Comparison of ENCODE assay signal across 25 mouse cellular contexts in genomic region chr15:101699192-101699591, GRCm38 (mm10). TPM values are rescaled to one million over a fixed set of nuclear protein-coding genes. Genes with fewer than 3 reads are reported as not detected.
"Had no signal": no experiment of that assay in that cellular context is flagged by ENCODE, and none has a peak within 500 bp of the region (broad histone marks: within the 10 kb centered on the region; RNA-seq: fewer than 3 reads in every experiment).

No protein-coding gene starts in this region.

- H3K9me3 ChIP-seq: liver, embryonic 15.5 days; lung, embryonic 15.5 days; megakaryocyte, embryonic 14.5 days; midbrain, embryonic 13.5 days; midbrain, embryonic 15.5 days; neural tube, embryonic 12.5 days; stomach, embryonic 15.5 days had no signal

- H3K4me1 ChIP-seq: liver, embryonic 15.5 days; lung, embryonic 15.5 days; megakaryocyte, embryonic 14.5 days; midbrain, embryonic 13.5 days; midbrain, embryonic 15.5 days; neural tube, embryonic 12.5 days; stomach, embryonic 15.5 days had no signal

- H3K9ac ChIP-seq: liver, embryonic 15.5 days; liver, postnatal 0 days; lung, embryonic 15.5 days; midbrain, embryonic 13.5 days; midbrain, embryonic 15.5 days; neural tube, embryonic 12.5 days; stomach, embryonic 15.5 days had no signal

- H3K27me3 ChIP-seq: lung, embryonic 15.5 days; midbrain, embryonic 13.5 days; midbrain, embryonic 15.5 days; neural tube, embryonic 12.5 days; stomach, embryonic 15.5 days had no signal

- H3K4me2 ChIP-seq: liver, embryonic 15.5 days; lung, embryonic 15.5 days; midbrain, embryonic 11.5 days; midbrain, embryonic 13.5 days; midbrain, embryonic 15.5 days; neural tube, embryonic 12.5 days; stomach, embryonic 15.5 days had no signal

- H3K36me3 ChIP-seq: liver, embryonic 15.5 days; lung, embryonic 15.5 days; midbrain, embryonic 13.5 days; midbrain, embryonic 15.5 days; neural tube, embryonic 12.5 days; stomach, embryonic 15.5 days had no signal

- ATAC-seq: liver, postnatal 0 days; lung, postnatal 0 days; midbrain, embryonic 13.5 days; midbrain, embryonic 15.5 days had no signal

- H3K4me3 ChIP-seq: liver, embryonic 15.5 days; lung, embryonic 15.5 days; megakaryocyte, embryonic 14.5 days; midbrain, embryonic 13.5 days; midbrain, embryonic 15.5 days; neural tube, embryonic 12.5 days; stomach, embryonic 15.5 days had no signal

- DNase-seq: liver, postnatal 0 days; lung, adult 2 months; lung, postnatal 14 days; lung, postnatal 36 days; right cerebral cortex, postnatal 14 days; thymus, adult 18-20 months; thymus, postnatal 14 days; thymus, postnatal 36 days had no signal

- H3K27ac ChIP-seq: liver, embryonic 15.5 days; lung, embryonic 15.5 days; macrophage; midbrain, embryonic 13.5 days; midbrain, embryonic 15.5 days; neural tube, embryonic 12.5 days; stomach, embryonic 15.5 days had no signal

RNA-seq across cellular contexts. Expression of gene Krt6a, which starts 5.1 kb away (rescaled TPM):
- total RNA-seq: megakaryocyte progenitor cell, adult 5-6 weeks; midbrain, postnatal 0 days; monocyte, adult 5-6 weeks had no signal
- polyA plus RNA-seq: liver, postnatal 0 days; macrophage; midbrain, embryonic 11.5 days; midbrain, embryonic 13.5 days; midbrain, postnatal 0 days; neural tube, embryonic 14.5 days; spleen, adult 2 months had no signal

RNA-seq across cellular contexts. Expression of gene Krt5, which starts 13.5 kb away (rescaled TPM):
- total RNA-seq: megakaryocyte progenitor cell, adult 5-6 weeks; monocyte, adult 5-6 weeks had no signal
- polyA plus RNA-seq: liver, postnatal 0 days; lung, postnatal 0 days; macrophage; neural tube, embryonic 14.5 days; spleen, adult 2 months had no signal

RNA-seq across cellular contexts. Expression of gene Krt6b, which starts 19.1 kb away (rescaled TPM):
- total RNA-seq: megakaryocyte progenitor cell, adult 5-6 weeks; midbrain, postnatal 0 days; monocyte, adult 5-6 weeks had no signal
- polyA plus RNA-seq: liver, embryonic 15.5 days; liver, postnatal 0 days; lung, embryonic 15.5 days; lung, postnatal 0 days; macrophage; midbrain, embryonic 11.5 days; midbrain, embryonic 13.5 days; midbrain, embryonic 15.5 days; midbrain, postnatal 0 days; neural tube, embryonic 12.5 days; neural tube, embryonic 14.5 days; spleen, adult 2 months had no signal

RNA-seq across cellular contexts. Expression of gene Krt71, which starts 43.7 kb away (rescaled TPM):
- total RNA-seq: megakaryocyte progenitor cell, adult 5-6 weeks; monocyte, adult 5-6 weeks; neutrophil, adult 5-6 weeks had no signal
- polyA plus RNA-seq: liver, embryonic 15.5 days; liver, postnatal 0 days; lung, adult 2 months; lung, embryonic 15.5 days; lung, postnatal 0 days; macrophage; midbrain, embryonic 11.5 days; midbrain, embryonic 13.5 days; neural tube, embryonic 12.5 days; spleen, adult 2 months; stomach, embryonic 15.5 days had no signal

RNA-seq across cellular contexts. Expression of gene Gm5478, which starts 52.0 kb away (rescaled TPM):
- total RNA-seq: megakaryocyte progenitor cell, adult 5-6 weeks; midbrain, postnatal 0 days; monocyte, adult 5-6 weeks; neutrophil, adult 5-6 weeks had no signal
- polyA plus RNA-seq: liver, embryonic 15.5 days; liver, postnatal 0 days; lung, adult 2 months; lung, embryonic 15.5 days; lung, postnatal 0 days; macrophage; midbrain, embryonic 11.5 days; midbrain, embryonic 13.5 days; midbrain, embryonic 15.5 days; midbrain, postnatal 0 days; neural tube, embryonic 12.5 days; neural tube, embryonic 14.5 days; spleen, adult 2 months; thymus, postnatal 0 days had no signal
